Mouse (Mus musculus) CH12.LX (cell line): ENCODE measurements around the gene Pfkp. TPM values are rescaled to one million over a fixed set of nuclear protein-coding genes. Genes with fewer than 3 reads are reported as not detected.
A peak's percentile ranks its signal among the peaks of the same experiment; 100 is the strongest.

Experiments used
- DNase-seq: peaks from one replicate; pipeline ENCODE4 v3.0.0-alpha.2; 2013; ENCODE audit errors: extremely low read depth
- H3K27ac ChIP-seq: 2 replicates; pipeline ENCODE4 v1.5.1; 2012; ENCODE audit warnings: low read depth, mild to moderate bottlenecking, control low read depth, moderate library complexity; ENCODE audit not compliant: insufficient read depth
- H3K27me3 ChIP-seq: replicated peaks from 2 replicates; pipeline ENCODE3; 2012; ENCODE audit warnings: inconsistent platforms
- H3K36me3 ChIP-seq, 2 experiments: replicated peaks in 1 of 2; 2 replicates each; pipeline versions ENCODE3 to v1.6.1; 2012; ENCODE audit warnings: inconsistent platforms in 1 of 2, low read length in 1 of 2, mild to moderate bottlenecking in 1 of 2, mixed read lengths in 1 of 2, moderate library complexity in 1 of 2; ENCODE audit not compliant: control insufficient read depth in 1 of 2, insufficient read depth in 1 of 2
- H3K4me1 ChIP-seq, 2 experiments: 2 replicates each; pipeline ENCODE4 v1.6.1; 2012; ENCODE audit warnings: inconsistent platforms in 1 of 2, moderate library complexity in 1 of 2; ENCODE audit not compliant: insufficient read depth in 2 of 2, control insufficient read depth in 1 of 2
- H3K4me2 ChIP-seq: 2 replicates; pipeline ENCODE4 v1.6.1; 2012; ENCODE audit warnings: low read depth, mild to moderate bottlenecking, control low read depth; ENCODE audit not compliant: poor library complexity, insufficient read depth, severe bottlenecking
- H3K4me3 ChIP-seq, 3 experiments: fragments of 150-350 bp in 1 of 3; sonication (generic) in 1 of 3; replicated peaks in 1 of 3; 2 replicates each; pipeline versions ENCODE3 to v1.5.1; 2011 to 2012; ENCODE audit warnings: low read depth in 2 of 3, low read length in 2 of 3, mild to moderate bottlenecking in 2 of 3, moderate library complexity in 2 of 3, control low read depth in 1 of 3, improper control_type of control experiment in 1 of 3, inconsistent platforms in 1 of 3, mixed read lengths in 1 of 3; ENCODE audit not compliant: poor library complexity in 1 of 3
- H3K79me2 ChIP-seq: replicated peaks from 2 replicates; pipeline ENCODE4 v1.6.1; 2012; ENCODE audit warnings: mild to moderate bottlenecking, moderate library complexity; ENCODE audit not compliant: control insufficient read depth, poor library complexity, insufficient read depth, severe bottlenecking; ENCODE audit errors: extremely low read depth
- H3K9ac ChIP-seq: 2 replicates; pipeline ENCODE4 v1.6.1; 2012; ENCODE audit warnings: low read depth, mild to moderate bottlenecking, control low read depth, moderate library complexity; ENCODE audit not compliant: insufficient read depth
- H3K9me3 ChIP-seq: replicated peaks from 2 replicates; pipeline ENCODE3; 2012; ENCODE audit warnings: low read length, inconsistent platforms, mixed read lengths
- BHLHE40 ChIP-seq: IDR thresholded peaks from 2 replicates; pipeline ENCODE4 v1.6.1; 2011; ENCODE audit warnings: mild to moderate bottlenecking, low read depth, low read length, improper control_type of control experiment
- CHD1 ChIP-seq: IDR thresholded peaks from 2 replicates; pipeline ENCODE4 v1.6.1; 2012; ENCODE audit warnings: low read depth, low read length, improper control_type of control experiment, inconsistent platforms
- CHD2 ChIP-seq: IDR thresholded peaks from 2 replicates; pipeline ENCODE4 v1.6.1; 2011; ENCODE audit warnings: low read length, improper control_type of control experiment
- CTCF ChIP-seq, 2 experiments: IDR thresholded peaks in 1 of 2; conservative IDR thresholded peaks in 1 of 2; 2 replicates each; pipeline ENCODE4 v1.5.1; 2011 to 2012; ENCODE audit warnings: low read depth in 2 of 2, low read length in 2 of 2, improper control_type of control experiment in 1 of 2, inconsistent platforms in 1 of 2, mild to moderate bottlenecking in 1 of 2, moderate library complexity in 1 of 2
- E2F4 ChIP-seq: IDR thresholded peaks from 2 replicates; pipeline ENCODE4 v1.6.1; 2011; ENCODE audit warnings: low read depth, low read length, improper control_type of control experiment; ENCODE audit not compliant: insufficient replicate concordance
- ELF1 ChIP-seq: IDR thresholded peaks from 2 replicates; pipeline ENCODE4 v1.6.1; 2014; ENCODE audit warnings: low read depth, mild to moderate bottlenecking, inconsistent platforms, low read length, improper control_type of control experiment
- ETS1 ChIP-seq: conservative IDR thresholded peaks from 2 replicates; pipeline ENCODE4 v1.6.1; 2012; ENCODE audit warnings: low read depth, mild to moderate bottlenecking, inconsistent platforms, low read length, improper control_type of control experiment, moderate library complexity
- HCFC1 ChIP-seq: IDR thresholded peaks from 2 replicates; pipeline ENCODE4 v1.6.1; 2012; ENCODE audit warnings: low read depth, mild to moderate bottlenecking, inconsistent platforms, low read length, improper control_type of control experiment
- JUND ChIP-seq: conservative IDR thresholded peaks from 2 replicates; pipeline ENCODE4 v1.6.1; 2011; ENCODE audit warnings: low read depth, low read length, improper control_type of control experiment
- KAT2A ChIP-seq: IDR thresholded peaks from 2 replicates; pipeline ENCODE4 v1.6.1; 2012; ENCODE audit warnings: low read length, improper control_type of control experiment, inconsistent platforms; ENCODE audit not compliant: insufficient replicate concordance
- MAZ ChIP-seq: IDR thresholded peaks from 2 replicates; pipeline ENCODE4 v1.6.1; 2012; ENCODE audit warnings: low read depth, mild to moderate bottlenecking, inconsistent platforms, low read length, improper control_type of control experiment, moderate library complexity
- MYC ChIP-seq: IDR thresholded peaks from 2 replicates; pipeline ENCODE4 v1.6.1; 2011; ENCODE audit warnings: low read depth, mild to moderate bottlenecking, improper control_type of control experiment, low read length
- NELFE ChIP-seq: IDR thresholded peaks from 2 replicates; pipeline ENCODE4 v1.6.1; 2011; ENCODE audit warnings: low read depth, low read length, improper control_type of control experiment
- PAX5 ChIP-seq: IDR thresholded peaks from 2 replicates; pipeline ENCODE4 v1.6.1; 2012; ENCODE audit warnings: low read length, inconsistent platforms, mixed read lengths
- RAD21 ChIP-seq: IDR thresholded peaks from 2 replicates; pipeline ENCODE4 v1.6.1; 2011; ENCODE audit warnings: low read depth, mild to moderate bottlenecking, low read length, improper control_type of control experiment, moderate library complexity
- RCOR1 ChIP-seq: conservative IDR thresholded peaks from 2 replicates; pipeline ENCODE4 v1.6.1; 2012; ENCODE audit warnings: low read depth, mild to moderate bottlenecking, inconsistent platforms, low read length, improper control_type of control experiment
- SIN3A ChIP-seq: IDR thresholded peaks from 2 replicates; pipeline ENCODE4 v1.6.1; 2012; ENCODE audit warnings: low read length, improper control_type of control experiment, inconsistent platforms
- SMC3 ChIP-seq: IDR thresholded peaks from 2 replicates; pipeline ENCODE4 v1.6.1; 2011; ENCODE audit warnings: low read depth, low read length, improper control_type of control experiment
- TBP ChIP-seq: conservative IDR thresholded peaks from 2 replicates; pipeline ENCODE4 v1.6.1; 2011; ENCODE audit warnings: low read depth, low read length, improper control_type of control experiment
- TCF12 ChIP-seq: IDR thresholded peaks from 2 replicates; pipeline ENCODE4 v1.6.1; 2014; ENCODE audit warnings: low read depth, mild to moderate bottlenecking, inconsistent platforms, low read length, improper control_type of control experiment
- USF1 ChIP-seq: IDR thresholded peaks from 2 replicates; pipeline ENCODE4 v1.6.1; 2014; ENCODE audit warnings: low read depth, mild to moderate bottlenecking, inconsistent platforms, low read length, improper control_type of control experiment
- USF2 ChIP-seq: conservative IDR thresholded peaks from 2 replicates; pipeline ENCODE4 v1.6.1; 2011; ENCODE audit warnings: low read depth, low read length, improper control_type of control experiment
- ZMIZ1 ChIP-seq: IDR thresholded peaks from 2 replicates; pipeline ENCODE4 v1.6.1; 2012; ENCODE audit warnings: low read depth, mild to moderate bottlenecking, inconsistent platforms, low read length, improper control_type of control experiment
- ZNF384 ChIP-seq: IDR thresholded peaks from 2 replicates; pipeline ENCODE4 v1.6.1; 2012; ENCODE audit warnings: low read depth, low read length, improper control_type of control experiment, inconsistent platforms
- dilution Hi-C: fragments of 300-500 bp; cut with MboI; formaldehyde crosslinking; loops from 2 replicates; pipeline ENCODE4 v1.14.3; 2020; ENCODE audit warnings: low sequenced_read_pairs; ENCODE audit not compliant: extremely low pct_unique_long_range_greater_than_20kb, extremely low pct_ligation_motif_present
- in situ Hi-C: fragments of 300-500 bp; cut with MboI; formaldehyde crosslinking; loops from 3 replicates; pipeline ENCODE4 v1.14.3; 2019; ENCODE audit warnings: low sequenced_read_pairs, low pct_ligation_motif_present, low pct_unique_long_range_greater_than_20kb, mixed read lengths
- polyA plus RNA-seq: library from polyadenylated mRNA; unstranded; fragments of >175 nt; gene quantifications from 2 replicates; pipeline ENCODE4 v1.2.1, GENCODE M21; 2012; ENCODE audit warnings: low read depth; ENCODE audit not compliant: insufficient read length
- total RNA-seq, 2 experiments: library from RNA; depleted of rRNA; stranded (reverse); fragments of 300-350 nt in 1 of 2; fragments of >200 nt in 1 of 2; gene quantifications; 2 replicates each; pipeline ENCODE4 v1.2.3; 2012 to 2014

The Pfkp gene
- total and polyA plus RNA-seq, 3 experiments = 211 to 417 (median 239) TPM

GRCm38 (mm10) chr13:6553708-6554107 lies 94.9 kb downstream of the Pfkp start:
- Histone ChIP-seq H3K9me3 (no peaks in the 10 kb centered on the region), H3K4me3 (no peak overlapping the region), H3K4me1 (peaks cover 0 to 23% of the 10 kb centered on the region in 2 experiments; a peak in 2 of 4 replicates), H3K4me2 (no peak overlapping the region), H3K79me2 (peaks cover under 1% of the 10 kb centered on the region; the same call in 1 of the 2 replicates), H3K36me3 (peaks cover 63 to 80% of the 10 kb centered on the region in 2 experiments), H3K9ac (no peak overlapping the region), H3K27ac (no peak overlapping the region), H3K27me3 (no peaks in the 10 kb centered on the region)
- DNase-seq = peak; percentile 23
- in situ Hi-C loops (no loop called here), dilution Hi-C loops (no loop called here)
- TF ChIP-seq USF2 (no peak), BHLHE40 (no peak), ETS1 (no peak), ZMIZ1 (no peak), SMC3 (peak; percentile 35), MYC (peak; percentile 77), PAX5 (no peak), HCFC1 (no peak), CTCF (conservative IDR thresholded peaks at IDR 0.05 in 1 of 2, IDR thresholded peaks at IDR 0.05 in 1 of 2; ENCODE audit: low read depth in 2 of 2, low read length in 2 of 2) (peak in 1 of 2 experiments; percentile 65; a peak in 2 of 4 replicates), ZNF384 (peak; percentile 35; the same call in 1 of the 2 replicates), RAD21 (peak; percentile 16)

GRCm38 (mm10) chr13:6535287-6535932 lies 113.2 kb downstream of the Pfkp start:
- Histone ChIP-seq H3K4me2 (no peak overlapping the region), H3K9me3 (no peaks in the 10 kb centered on the region), H3K27ac (no peak overlapping the region), H3K36me3 (no peaks in the 10 kb centered on the region), H3K4me1 (no peaks in the 10 kb centered on the region), H3K79me2 (no peaks in the 10 kb centered on the region), H3K9ac (no peak overlapping the region), H3K27me3 (no peaks in the 10 kb centered on the region), H3K4me3 (no peak overlapping the region)
- dilution Hi-C loops (no loop called here), in situ Hi-C loops (no loop called here)
- no peak for DNase-seq
- TF ChIP-seq RAD21 = peak; percentile 35
- peak in 1 of 2 experiments; percentile 44; a peak in 2 of 4 replicates for TF ChIP-seq CTCF (conservative IDR thresholded peaks at IDR 0.05 in 1 of 2, IDR thresholded peaks at IDR 0.05 in 1 of 2; ENCODE audit: low read depth in 2 of 2, low read length in 2 of 2)
- TF ChIP-seq USF2 = no peak

- peaks cover 0 to 5% of the 10 kb centered on the region in 2 experiments; a peak in 1 of 4 replicates for H3K4me1 ChIP-seq
- no peak overlapping the region for H3K27ac ChIP-seq
- no peaks in the 10 kb centered on the region for H3K79me2 ChIP-seq
- dilution Hi-C loops (no loop called here), in situ Hi-C loops (no loop called here)
- H3K4me3 ChIP-seq = no peak overlapping the region
- no peak overlapping the region for H3K4me2 ChIP-seq
- DNase-seq = peak; percentile 35
- no peaks in the 10 kb centered on the region for H3K36me3 ChIP-seq
- H3K9me3 ChIP-seq = no peaks in the 10 kb centered on the region
- H3K9ac ChIP-seq = no peak overlapping the region
- H3K27me3 ChIP-seq = no peaks in the 10 kb centered on the region
- peak; percentile 42 for TF ChIP-seq SMC3
- TF ChIP-seq CTCF (conservative IDR thresholded peaks at IDR 0.05 in 1 of 2, IDR thresholded peaks at IDR 0.05 in 1 of 2; ENCODE audit: low read depth in 2 of 2, low read length in 2 of 2) = peak; percentile 40 to 67; a peak in 2 of 4 replicates
- TF ChIP-seq MAZ = no peak
- no peak for TF ChIP-seq E2F4
- TF ChIP-seq NELFE = 0 out of 2 replicates have a peak, but pooled peaks have one; percentile 17
- no peak for TF ChIP-seq CHD2
- no peak for TF ChIP-seq HCFC1
- no peak for TF ChIP-seq BHLHE40
- TF ChIP-seq CHD1 = no peak
- no peak for TF ChIP-seq USF1
- TF ChIP-seq TBP = no peak
- TF ChIP-seq ELF1 = no peak
- no peak for TF ChIP-seq SIN3A
- TF ChIP-seq RAD21 = peak; percentile 31
- no peak for TF ChIP-seq RCOR1
- TF ChIP-seq JUND = no peak
- no peak for TF ChIP-seq TCF12
- TF ChIP-seq ZMIZ1 = no peak
- TF ChIP-seq KAT2A = no peak
These were observed 115.9 kb downstream of the Pfkp start for GRCm38 (mm10) chr13:6532683-6533082.
